Mouse (Mus musculus) testis, postnatal 14 days (tissue): ENCODE measurements at regions not wholly inside any gene's neighbourhood (a gene's known extent, or its start where the extent isn't known, plus 50 kb on each side); places are given as distances from the start of the nearest gene placed in this dataset.
"Not testable (repeated sequence)": the region's sequence is repeated elsewhere in the genome, so short reads cannot be mapped to it uniquely, and the experiment has no call there.

ENCODE experiments used
- DNase-seq: peaks from one replicate; pipeline ENCODE4 v3.0.0; 2021; ENCODE audit warnings: low spot score

DNA sequence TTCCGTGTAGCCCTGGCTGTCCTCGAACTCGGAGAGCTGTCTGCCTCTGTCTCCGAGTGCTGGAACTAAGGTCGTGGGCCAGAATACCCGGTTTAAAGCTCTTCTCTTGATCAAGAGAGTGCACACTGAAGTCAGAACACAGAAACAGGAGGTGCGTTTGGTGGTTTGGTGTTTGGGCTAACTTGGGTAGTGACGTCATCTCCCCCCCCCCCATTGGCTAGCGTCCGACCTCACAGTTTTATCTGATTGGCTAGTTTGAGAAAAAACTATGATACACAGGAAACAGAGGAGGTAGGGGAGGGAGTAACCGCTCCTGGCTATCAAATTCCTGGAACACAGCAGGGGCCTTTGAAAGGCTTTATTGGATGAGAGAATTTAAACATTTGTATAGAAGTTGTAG is 60.2 kb upstream of the Pim1 start:
- DNase-seq = no peak

DNA sequence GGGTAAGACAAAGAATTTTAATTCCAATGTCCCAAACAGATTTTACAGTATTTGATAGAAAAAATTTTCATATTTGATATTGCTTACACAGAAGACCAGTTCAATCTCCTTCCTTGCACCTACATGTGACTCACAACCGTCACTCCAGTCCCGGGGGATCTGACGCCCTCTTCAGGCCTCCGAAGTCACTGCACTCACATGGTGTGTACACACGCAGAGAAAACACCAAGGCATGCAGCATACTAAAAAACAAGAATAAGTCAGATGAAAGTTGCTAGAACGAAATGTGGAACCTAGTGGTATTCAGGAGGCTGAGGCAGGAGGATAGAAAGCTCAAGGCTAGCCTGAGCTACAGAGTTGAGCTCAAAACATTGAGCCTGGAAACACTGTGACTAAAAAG is 59.7 kb upstream of the Pim1 start:
- no peak for DNase-seq

GRCm38 (mm10) chr17:29431553-29432297 is 58.8 kb upstream of the Pim1 start:
- DNase-seq = no peak

GRCm38 (mm10) chr17:29432666-29433065 is 57.9 kb upstream of the Pim1 start:
- no peak for DNase-seq

DNA sequence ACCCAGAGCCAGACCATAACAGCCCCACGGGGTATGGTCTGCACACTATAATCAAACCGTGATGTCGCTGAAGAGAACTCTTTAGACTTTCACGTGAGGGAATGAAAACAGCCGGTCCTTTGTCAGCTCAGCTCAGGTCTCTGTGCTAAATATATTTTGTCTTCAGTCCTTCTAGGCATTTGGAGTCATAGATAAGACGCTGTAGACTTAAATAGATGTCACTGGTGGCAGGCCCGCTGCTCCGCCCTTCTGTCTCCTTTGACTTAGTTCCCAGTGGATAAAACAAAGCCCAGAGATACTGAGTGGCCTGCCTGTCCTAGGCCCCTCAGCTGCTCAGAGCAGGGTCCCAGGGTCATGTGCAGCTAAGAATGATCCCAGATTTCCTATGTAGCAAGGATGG is 57.2 kb upstream of the Pim1 start:
- no peak for DNase-seq

DNA sequence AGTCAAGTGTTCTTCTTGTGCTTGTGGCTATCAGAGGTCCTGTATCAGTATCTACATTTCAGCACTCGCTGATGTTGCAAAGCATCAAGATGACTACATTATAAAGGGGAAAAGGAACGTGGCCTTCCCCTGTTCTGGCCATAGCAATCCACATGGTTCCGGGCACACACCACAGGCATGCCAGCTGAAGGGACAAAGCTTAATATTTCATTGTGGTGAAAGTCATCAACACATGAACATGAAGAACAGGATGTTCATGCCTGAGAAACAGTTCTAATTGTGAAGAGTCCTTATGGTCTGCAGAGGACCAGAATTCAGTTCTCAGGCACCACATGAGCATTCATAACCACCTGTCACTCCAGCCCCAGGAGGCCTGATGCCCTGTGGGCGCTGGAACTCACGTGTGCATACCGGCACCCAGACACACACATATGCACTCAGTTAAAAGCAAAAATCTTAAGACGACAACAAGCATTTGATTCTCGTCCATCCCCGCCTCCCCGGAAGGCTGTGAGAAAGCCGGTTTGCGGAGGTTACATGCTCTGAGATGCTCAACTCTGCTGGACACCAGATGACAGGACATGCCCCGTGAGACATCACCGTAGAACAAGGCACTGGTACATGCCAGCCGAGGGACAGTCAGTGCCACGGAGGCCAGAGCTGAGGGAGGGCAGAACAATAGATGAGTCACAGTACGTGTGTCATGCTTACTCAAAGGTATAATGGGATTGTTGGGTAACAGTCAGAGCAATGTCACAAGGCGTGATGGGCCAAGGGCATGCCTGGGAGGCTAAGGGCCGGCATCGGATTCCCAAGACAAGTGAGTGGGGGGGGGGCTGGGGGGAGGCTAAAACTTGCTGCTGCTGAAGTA is 56.2 kb upstream of the Pim1 start:
- no peak for DNase-seq

GRCm38 (mm10) chr17:29435345-29436006 is 55.1 kb upstream of the Pim1 start:
- DNase-seq = no peak

- DNase-seq = not testable (repeated sequence)
Observed at GRCm38 (mm10) chr17:29436484-29436870, 54.1 kb upstream of the Pim1 start.

- peak; percentile 70 for DNase-seq
Observed at GRCm38 (mm10) chr17:29436871-29437534, 53.5 kb upstream of the Pim1 start.

- DNase-seq = no peak
Observed at GRCm38 (mm10) chr17:29437535-29438324, 52.8 kb upstream of the Pim1 start.

- DNase-seq = peak; percentile 49
Observed at GRCm38 (mm10) chr17:29438347-29439235, 52.0 kb upstream of the Pim1 start.

GRCm38 (mm10) chr17:29439992-29440391 is 50.6 kb upstream of the Pim1 start:
- DNase-seq = no peak

- DNase-seq = no peak
Observed at GRCm38 (mm10) chr17:29440490-29440889, 50.1 kb upstream of the Pim1 start.
